Mouse (Mus musculus) kidney, postnatal 25 days (tissue): ENCODE data around the gene Adssl1.

ENCODE experiments used
- DNase-seq, 2 experiments: peaks; one replicate each; pipeline ENCODE4 v3.0.0; 2021; ENCODE audit warnings: mixed read lengths in 2 of 2

Gene Adssl1

DNA sequence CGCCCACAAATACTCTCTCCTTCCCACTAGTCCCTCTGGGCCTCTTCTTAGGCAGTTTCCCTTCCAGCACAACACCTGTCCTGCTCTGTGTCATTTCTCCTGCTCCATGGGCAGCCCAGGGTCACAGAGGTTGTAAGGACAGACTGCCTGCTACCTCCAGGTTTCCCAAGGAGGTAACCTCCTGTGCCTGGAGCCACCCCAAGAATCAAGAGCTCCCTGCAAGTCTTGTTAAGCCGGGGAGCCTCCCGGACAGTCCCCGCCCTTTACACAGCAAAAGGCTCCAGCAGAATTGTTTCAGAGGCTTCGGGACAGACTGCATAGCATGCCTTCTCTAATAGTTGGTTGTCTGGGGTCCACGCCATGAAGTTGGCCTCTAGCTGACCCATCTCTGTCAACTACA is 6.6 kb downstream of the Adssl1 start:
- DNase-seq: no peak

DNA sequence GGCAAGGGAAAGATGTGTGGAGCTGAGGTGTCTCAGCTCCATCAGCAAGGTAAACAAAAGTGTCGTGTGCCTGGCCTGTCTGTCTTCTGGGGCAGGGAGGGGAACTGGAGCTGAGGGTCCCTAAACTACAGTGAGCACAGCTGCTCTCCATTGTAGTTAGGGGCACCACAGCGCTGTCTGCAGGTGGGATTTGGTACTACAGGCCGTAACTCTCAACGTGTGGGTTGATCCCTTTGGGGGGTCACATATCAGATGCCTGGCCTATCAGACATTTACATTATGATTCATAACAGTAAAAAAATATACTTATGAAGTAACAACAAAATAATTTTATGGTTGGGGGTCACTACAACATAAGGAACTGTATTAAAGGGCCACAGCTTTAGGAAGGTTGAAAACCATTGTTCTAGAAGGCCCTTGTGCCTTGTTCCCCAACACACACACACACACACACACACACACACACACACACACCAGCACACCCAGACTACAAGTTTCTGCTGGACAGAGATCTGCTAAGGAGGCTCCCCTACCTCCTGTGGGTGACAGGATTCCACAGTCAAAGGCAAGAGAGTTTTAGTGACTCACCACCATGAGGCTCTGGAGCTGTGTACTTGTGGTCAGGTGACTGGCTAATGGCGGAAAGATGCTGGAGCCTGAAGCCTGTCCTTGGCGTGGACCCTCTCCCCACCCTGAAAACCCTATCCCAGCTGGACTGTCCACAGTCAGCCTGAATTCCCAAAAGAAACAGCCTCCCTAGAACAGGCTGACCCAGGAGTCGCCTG is 7.4 kb downstream of the Adssl1 start:
- DNase-seq: no peak

DNA sequence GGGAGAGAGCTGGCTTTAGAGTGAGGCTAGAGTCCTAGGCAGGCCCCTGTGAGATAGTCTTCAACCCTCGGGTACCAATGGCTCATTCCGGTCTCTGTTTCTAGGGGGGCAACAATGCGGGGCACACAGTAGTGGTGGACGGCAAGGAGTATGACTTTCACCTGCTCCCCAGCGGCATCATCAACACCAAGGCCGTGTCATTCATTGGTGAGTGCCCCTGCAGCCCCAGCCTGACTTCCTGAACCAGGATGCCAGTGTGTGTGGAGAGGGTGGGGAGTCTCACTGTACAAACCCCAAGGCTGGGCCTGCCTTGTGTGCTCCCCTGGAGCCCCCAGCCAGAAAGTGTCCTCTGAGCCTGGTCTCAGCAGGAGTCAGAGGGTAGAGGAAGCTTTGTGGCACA is 8.4 kb downstream of the Adssl1 start:
- no peak for DNase-seq

DNA sequence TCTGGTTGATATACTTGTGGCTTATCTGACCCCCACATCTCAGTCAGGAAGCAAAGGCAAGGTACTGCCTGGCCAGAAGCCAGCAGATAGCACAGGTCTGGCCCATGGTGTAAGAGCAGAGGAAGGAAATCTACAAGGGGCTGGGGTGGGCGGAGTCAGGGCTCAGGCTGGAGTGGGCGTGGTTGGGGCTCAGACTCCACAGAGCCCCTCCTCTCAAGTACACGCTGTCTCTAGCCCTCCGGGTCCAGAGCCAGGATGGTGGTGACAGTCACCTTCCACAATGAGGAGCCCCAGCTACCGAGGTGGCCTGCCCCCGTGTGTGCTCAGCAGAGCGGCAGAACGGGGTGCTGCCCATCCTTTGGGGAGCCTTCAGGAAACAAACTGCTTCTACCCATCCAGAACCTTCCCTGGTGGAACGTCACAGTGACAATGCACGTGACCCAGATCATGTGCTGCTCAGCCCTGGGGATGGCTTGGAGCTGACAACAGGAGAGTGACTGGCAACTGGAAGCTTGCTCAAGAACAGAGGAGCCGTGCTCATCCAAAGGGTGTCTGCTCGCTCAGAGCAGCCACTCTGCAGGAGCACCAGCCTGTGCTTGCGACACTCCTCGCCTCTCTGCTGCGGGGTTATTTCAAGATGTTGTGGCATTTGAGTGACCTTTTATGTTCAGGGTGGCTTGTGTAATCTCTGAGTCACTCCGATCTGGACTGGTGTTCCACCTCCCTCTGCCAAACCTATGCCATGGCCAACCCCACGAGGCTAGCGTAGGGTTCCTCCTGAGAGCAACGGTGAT is 9.3 kb downstream of the Adssl1 start:
- DNase-seq: peak; percentile 61 to 66

DNA sequence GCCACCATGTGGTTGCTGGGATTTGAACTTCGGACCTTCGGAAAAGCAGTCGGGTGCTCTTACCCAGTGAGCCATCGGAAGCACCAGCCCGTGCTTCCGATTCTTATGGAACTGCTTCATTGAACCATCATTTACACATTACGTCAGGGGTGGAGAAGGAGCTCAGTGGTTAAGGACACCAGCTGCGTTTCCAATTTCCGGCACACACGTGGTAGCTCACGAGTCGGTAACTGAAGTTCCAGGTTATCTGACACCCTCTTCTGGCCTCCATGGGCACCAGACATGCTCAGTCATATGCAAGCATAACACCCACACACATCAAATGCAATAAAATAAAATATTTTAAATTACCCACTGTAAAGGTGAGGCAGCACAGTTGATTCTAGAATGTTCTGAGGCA is 10.2 kb downstream of the Adssl1 start:
- no peak for DNase-seq

DNA sequence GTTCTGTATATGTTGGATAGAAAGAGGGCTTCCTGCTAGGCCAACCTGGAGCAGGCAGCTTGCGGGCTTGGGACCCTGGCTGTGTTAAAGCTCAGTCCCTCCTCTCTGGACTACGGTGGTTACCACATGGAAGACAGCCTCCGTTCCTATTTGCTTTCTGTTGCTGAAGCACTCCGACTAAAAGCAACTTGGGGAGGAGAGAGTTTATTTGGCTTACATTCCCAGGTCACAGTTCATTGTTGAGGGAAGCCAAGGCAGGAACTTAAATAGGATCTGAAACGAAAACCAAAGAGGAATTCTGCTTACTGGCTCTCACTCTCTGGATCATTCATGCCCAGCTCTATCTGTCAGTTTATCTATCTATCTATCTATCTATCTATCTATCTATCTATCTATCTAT is 11.0 kb downstream of the Adssl1 start:
- no peak for DNase-seq

DNA sequence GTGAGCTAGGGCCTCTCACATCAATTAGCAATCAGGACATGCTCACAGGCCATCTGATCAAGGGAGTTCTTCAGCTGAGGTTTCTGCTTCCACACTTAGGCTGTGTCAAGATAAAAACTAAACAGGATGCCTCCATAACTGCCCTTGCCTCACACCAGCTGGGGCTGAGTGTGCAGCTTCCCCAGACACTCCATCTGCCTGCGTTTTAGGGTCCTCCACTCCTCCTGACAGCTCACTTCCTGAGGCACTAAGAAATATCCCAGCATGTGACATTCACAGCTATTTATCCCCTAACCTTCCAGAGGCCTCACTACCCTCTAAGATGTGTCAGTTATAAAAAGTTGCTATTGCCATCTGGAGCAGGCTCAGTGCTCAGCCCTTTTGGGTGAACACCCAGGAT is 11.6 kb downstream of the Adssl1 start:
- DNase-seq: no peak

DNA sequence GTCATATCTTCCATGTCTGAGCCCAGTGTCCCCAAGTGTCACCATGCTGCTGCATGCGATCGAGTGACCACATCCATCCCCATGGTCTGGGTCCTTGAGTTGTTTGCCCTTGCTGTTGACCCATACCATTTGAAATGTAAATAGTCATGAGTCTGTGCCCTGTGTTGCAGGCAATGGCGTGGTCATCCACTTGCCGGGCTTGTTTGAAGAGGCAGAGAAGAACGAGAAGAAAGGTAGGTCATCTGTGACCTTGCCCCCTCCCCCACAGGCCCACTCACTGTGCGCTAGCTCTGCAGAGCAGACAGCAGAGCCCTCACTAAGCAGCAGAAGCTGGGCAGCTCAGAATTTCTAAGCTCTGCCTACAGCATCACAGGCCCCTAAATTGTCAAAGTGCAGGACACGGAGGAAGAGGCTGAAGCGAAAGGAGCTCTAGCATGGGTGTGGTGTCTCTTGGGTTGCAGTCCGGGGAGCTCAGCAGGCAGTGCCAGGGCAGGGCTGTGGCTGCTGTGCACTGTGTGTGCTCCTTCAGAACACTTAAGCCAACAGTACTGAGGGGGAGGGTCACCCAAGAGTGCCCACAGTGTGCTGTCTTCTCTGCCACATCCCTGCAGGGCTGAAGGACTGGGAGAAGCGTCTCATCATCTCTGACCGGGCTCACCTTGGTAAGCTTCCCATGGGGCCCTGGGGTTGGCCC is 12.4 kb downstream of the Adssl1 start:
- DNase-seq: no peak

DNA sequence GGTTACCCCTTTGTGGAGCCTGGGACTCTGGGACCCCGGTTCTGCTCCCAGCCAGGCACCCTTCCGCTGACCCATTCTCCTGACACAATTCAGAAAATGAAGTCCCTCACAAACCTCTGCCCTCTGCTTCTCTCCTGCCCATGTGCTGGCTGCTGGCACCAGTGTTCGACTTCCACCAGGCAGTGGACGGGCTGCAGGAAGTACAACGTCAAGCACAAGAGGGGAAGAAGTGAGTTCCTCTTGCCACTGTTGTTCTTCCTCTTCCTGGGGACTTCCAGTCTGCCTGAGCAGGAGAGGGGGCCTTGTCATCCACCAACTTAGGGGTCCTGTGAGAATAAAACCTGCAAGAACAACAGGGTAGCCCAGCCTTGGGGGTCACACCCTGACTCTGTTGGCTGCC is 13.1 kb downstream of the Adssl1 start:
- DNase-seq: peak in 1 of 2 experiments; percentile 37

DNA sequence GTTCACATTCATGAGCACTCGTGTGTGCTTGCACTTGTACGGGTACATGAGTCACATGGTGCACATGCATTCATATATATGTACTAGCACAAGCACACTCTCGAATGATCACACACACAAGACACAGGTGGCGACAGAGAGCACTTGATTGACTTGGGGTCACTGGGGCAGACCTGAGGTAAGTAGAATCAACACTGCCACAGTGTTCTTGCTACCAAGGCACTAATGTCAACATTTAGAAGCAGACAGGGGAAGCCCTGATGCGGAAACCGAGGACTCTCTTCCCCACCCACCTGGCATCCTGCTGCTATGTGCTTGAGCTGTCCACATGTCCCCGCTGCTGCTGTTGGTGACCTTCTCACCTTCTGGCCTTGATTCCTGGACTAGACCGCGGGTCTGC is 13.8 kb downstream of the Adssl1 start:
- DNase-seq: no peak

DNA sequence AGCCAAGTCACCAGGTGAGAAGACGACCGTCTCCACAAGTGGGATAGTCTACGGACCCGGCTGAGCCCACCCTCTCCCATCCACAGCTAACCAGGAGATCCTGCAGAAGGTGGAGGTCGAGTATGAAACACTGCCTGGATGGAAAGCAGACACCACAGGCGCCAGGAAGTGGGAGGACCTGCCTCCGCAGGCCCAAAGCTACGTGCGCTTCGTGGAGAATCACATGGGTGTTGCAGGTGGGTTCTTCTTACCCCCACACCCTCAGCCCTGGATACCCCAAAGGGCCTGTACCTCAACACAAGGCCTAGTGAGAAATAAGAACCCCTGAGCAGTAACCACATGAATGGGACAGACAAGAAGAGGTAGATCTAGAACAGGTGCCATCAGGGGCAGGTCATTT is 19.7 kb downstream of the Adssl1 start:
- DNase-seq: peak in 1 of 2 experiments; percentile 34

DNA sequence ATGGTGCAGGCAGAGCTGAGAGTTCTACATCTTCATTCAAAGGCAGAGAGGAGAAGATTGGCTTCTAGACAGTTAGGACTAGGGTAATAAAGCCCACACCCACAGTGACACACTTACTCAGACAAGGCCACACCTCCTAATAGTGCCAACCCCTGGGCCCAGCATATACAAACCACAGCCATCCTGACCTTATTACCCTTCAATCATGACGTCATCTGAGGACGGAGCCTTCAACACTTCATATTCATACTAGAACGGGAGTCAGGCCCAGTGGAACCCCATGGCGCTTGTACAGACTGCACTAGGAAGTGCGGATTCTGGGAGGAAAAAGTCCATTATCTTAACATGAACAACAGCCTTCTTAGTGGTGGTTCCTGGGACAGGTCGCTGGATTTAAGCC is 23.3 kb downstream of the Adssl1 start:
- peak in 1 of 2 experiments; percentile 33 for DNase-seq

DNA sequence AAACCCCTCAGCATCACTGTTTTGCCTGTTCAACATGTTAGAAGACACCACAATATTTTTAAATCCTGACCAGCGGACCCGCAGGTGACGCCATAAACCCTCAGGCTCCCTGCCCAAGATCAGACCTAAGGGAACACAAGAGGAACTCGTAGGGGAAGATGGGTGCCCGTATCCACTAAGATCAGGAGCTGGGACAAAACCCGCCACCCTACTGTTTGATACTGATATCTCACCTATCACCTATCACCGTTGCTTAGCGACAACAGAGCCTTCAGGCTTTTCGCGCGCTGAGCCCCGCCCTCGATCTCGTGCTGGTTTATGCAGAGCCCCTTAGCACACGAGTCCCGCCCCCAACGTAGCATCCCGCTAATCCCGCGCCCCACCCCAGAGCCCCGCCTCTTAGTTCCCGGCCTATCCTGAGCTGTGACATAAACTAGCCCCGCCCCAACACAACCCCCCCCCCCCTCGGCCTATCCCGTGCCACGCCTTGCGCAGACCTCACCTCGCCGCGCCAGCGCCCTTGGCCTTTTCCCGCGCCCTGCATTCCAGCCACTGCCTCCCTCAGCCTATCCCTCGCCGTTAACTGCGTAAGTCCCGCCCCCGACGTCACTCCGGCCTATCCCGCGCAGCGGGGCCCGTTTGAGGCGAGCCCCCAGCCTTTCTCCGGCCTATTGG is 24.5 kb downstream of the Adssl1 start, which contains the start of gene Siva1:
Siva1 (plus strand) TSS at position 500 of the 675 bp plus-strand sequence.
- peak; percentile 99 to 100 for DNase-seq

DNA sequence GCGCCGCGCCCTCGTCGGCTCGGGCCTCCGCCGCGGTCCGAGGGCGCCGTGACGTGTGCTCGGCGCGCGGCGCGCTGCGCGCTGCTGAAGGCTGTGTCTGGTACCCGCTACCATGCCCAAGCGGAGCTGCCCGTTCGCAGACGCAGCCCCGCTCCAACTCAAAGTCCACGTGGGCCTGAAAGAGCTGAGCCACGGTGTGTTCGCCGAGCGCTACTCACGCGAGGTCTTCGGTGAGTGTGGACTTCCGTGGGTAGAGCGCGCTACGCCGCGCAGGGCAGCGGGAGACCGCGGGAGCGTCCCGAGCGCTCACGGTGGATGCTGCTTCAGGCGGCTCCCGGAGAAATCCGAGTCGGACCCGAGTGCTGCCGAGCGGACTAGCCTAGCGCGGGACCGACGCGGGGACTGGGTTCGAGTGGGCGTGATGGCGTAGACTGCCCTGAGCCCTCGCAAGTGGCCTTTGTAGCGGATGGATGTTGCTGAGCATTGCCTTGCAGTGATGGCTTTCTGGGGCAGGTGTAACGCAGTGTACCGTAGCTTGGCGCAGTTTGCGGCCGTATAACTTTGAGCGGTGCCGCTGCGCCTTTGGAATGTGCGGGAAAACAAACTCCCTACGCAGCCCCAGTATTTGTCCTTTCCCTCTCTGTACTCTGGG is 25.1 kb downstream of the Adssl1 start:
- peak in 1 of 2 experiments; percentile 58 for DNase-seq

DNA sequence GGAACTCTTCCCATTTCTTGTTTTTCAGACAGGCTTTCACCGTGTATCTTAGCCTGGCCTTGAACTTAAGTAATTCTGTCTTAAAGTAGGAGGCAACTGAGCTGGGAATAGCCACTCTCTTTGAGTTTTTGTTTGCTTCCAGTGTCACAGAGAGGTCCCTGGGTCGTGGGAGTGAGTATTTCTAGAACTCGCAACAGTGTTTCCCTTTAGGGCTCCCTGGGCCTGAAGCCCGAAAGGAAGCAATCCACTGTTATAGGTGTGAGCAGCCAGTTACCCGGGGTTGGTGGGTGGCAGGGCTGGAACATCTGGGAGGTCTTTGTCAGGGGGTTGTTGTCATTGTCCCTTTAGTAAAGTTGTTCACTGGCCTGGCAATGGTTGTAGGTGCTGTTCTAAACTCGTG is 26.3 kb downstream of the Adssl1 start:
- DNase-seq: no peak

DNA sequence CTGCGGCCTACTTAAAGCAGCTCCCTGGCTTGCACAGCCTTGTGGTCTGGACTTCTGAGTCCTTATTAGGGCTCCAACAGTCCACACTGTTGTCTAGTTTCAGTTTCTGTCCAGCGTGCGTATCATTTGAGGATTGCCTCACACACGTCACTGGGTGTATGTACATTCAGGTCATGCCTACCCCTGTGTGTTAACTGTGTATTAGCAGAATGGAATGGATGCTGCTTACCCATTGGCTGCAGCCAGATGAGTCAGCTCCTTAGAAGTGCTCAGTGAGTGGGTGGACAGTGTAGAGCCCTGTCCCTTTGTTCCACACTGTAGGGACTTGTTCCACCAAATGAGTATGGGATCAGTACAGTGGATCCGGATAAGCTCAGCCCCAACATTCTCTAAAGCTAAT is 28.2 kb downstream of the Adssl1 start:
- no peak for DNase-seq

DNA sequence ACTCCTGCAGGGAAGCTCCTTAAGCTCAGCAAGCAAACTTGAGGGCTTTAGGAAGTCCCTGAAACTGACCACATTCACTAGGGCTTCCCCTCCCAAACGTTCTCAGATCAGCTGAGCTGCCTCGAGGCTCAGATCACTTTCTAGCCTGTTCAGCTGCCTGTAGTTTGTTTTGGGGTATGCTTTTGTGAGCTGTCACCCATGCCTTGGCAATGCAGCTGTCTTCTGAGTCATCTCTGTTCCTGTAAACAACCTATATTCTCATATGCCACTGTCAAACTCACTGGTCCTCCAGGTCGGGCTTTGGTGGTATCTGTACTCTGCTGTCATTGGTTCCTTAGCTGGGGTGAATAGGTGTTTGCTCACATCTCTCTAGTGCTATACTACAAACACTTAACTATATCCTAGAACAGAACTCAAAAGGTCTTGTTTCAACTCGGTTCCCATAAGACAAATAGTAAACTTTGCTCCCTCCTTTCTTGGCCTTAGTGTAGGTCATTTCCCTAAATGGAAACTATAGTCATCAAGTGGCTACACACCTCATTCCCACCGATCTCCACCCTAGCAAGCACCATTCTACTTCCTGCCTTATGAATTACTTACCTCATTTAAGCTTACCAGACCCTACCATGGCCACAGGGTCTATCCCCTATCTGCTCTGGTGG is 32.1 kb downstream of the Adssl1 start:
- no peak for DNase-seq

DNA sequence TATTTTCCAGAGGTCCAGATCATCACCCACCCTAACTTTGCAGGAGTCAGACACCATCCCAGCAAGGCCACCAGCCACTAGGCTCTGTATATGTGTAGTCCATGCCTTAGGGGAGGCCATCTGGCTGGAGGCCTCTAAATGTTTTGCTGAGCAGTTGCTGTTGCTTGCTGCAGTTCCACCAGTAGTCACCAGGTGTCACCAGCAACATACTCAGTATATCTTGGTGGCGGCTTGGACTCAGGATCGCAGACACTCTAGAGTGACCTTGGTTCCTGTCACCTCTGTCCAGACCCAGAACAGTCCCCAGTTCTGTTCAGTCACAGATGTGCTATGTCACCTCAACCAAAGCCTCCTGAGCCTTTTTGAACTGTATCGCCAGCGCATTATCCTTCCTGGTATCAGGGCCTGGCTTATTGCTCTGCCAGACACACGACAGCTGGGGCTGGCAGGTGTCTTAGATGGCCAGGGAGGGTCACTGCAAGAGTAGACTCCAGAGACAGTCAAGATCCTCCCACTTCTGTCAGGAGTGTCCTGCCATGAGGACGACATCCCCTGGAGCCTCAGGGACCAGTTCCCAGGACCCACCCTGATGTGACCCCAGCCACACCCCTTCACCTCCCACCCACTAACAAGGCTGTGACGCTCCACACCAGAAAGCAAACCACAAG is 33.4 kb downstream of the Adssl1 start:
- DNase-seq: peak; percentile 90 to 96

DNA sequence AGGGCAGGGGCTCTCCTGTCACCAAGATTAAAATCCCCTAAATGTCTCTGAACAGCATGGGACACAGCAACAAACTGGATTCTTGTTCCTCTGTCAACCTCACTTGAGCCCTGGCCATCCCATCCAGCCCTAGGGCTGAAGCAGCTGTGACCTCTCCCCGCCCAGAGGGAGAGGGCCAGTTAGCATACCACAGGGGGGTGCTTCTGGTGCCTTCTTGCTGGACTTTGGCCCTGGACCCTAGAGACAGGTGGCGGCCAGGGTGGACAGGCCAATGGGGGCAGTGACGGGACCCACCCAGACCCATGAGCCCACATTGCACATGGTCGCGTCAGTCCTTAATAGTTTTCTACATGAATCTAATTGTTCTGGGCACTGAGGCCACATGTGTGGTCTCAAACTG is 34.2 kb downstream of the Adssl1 start:
- no peak for DNase-seq

DNA sequence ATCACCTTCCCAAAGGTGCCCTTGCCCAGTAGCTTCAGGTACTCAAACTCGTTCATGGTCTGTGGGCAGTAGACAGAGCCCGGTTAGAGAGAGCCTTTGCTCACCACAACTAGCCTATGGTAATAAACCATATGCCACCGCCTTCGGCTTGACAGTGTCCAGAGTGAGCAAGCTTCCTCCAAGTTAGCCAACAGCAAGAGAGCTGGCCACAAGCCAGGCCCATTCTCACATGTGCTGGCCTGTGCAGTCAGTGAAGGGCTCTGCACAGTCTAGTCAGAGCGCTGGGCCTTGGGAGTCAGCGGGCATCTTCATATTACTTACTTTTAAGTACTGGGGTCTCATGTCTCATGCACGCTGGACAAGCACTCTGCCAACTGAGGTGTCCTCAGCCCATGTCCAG is 38.8 kb downstream of the Adssl1 start:
- DNase-seq: peak; percentile 49 to 52

DNA sequence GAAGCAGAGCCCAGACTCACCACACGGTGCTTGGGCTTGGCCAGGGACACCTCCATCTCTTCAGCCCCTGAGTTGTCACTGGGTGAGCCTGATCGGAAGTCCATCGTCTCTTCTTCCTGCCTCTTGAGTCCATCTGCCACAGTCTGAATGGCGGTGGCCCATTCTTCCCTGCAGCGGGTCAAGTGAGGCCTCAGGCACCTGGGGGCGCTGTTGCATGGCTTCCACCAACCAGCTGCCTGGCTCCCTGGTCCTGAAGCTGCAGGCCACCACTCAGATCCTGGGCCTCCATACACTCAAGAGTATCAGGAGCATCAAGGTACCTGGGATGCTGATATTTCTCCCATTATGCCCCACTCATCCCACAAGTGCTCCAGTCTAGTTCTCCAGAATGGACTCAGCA is 39.3 kb downstream of the Adssl1 start:
- DNase-seq: peak; percentile 73 to 80
